Comparison of ENCODE assay signal across 14 mouse cellular contexts in the genomic region with DNA sequence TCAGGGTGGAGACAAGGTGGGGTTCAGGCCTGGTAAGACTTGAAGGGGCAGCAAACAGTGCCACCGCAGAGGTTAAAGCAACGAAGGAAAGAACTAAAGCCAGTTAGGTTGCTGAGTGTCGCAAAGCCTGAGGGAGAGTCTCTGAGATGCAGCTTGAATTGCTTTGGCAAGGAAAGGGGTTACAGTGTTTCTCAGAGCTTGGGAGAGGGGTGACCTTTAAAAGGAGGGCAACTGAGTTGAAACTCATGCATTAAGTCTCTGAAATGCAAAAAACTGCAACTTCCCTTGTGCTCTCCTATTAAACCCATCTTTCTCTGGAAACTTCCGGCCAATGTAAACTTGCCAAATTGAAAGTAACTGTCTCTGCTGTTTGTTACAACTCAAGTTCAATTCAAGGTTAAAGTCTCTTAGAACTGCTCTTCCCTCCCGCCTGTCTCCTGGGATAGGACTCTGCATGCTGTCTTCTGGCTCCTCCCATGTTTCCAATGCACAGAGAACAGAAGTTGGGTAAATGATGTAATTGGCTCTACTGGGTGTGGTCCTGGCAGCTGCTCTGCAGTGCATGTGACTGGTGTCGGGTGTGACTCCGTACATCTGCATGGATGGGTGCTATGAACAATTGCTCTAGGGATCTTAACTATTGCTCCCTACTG.
DNase-seq lines count a peak whose midpoint lies in the region; ATAC-seq and TF ChIP-seq lines count a peak whose summit lies in the region.
"Had no signal": no experiment of that assay in that cellular context is flagged by ENCODE, and none has a peak within 500 bp of the region (broad histone marks: within the 10 kb centered on the region; RNA-seq: fewer than 3 reads in every experiment).

No protein-coding gene starts in this region.

- peak; percentile 81 for TF ChIP-seq EP300 in ES-Bruce4 (IDR thresholded peaks at IDR 0.05; ENCODE audit: insufficient read depth, low read depth, low read length)

- TF ChIP-seq POLR2A in ES-Bruce4 (IDR thresholded peaks at IDR 0.05; ENCODE audit: insufficient read depth, low read length) = no peak

- 44% methylated on average over 7 of the region's 7 CpGs for WGBS in embryonic facial prominence, embryonic 15.5 days
- WGBS in limb, embryonic 15.5 days = 57% methylated on average over 7 of the region's 7 CpGs

- H3K9ac ChIP-seq in ES-Bruce4 (ENCODE audit: low read depth, poor library complexity, severe bottlenecking) = no peak overlapping the region
- no peak overlapping the region for H3K9ac ChIP-seq in embryonic facial prominence, embryonic 15.5 days
- H3K9ac ChIP-seq in limb, embryonic 15.5 days = no peak overlapping the region
- H3K9ac ChIP-seq: forebrain, embryonic 15.5 days; limb, embryonic 12.5 days had no signal

- H3K27ac ChIP-seq in ES-Bruce4 (ENCODE audit: insufficient read depth, low read length) = peak overlapping the region; percentile 54; the same call in 1 of the 2 replicates
- H3K27ac ChIP-seq in embryonic facial prominence, embryonic 15.5 days (replicated peaks) = peak overlapping the region; percentile 67
- H3K27ac ChIP-seq in limb, embryonic 15.5 days = peak overlapping the region; percentile 61; the same call in 1 of the 2 replicates
- H3K27ac ChIP-seq: forebrain, embryonic 15.5 days; limb, embryonic 12.5 days had no signal

- H3K9me3 ChIP-seq in ES-Bruce4 (replicated peaks; ENCODE audit: control insufficient read depth, insufficient read depth, low read length, poor library complexity, severe bottlenecking) = no peaks in the 10 kb centered on the region
- no peaks in the 10 kb centered on the region for H3K9me3 ChIP-seq in embryonic facial prominence, embryonic 15.5 days (replicated peaks)
- H3K9me3 ChIP-seq in limb, embryonic 15.5 days = no peaks in the 10 kb centered on the region
- H3K9me3 ChIP-seq: forebrain, embryonic 15.5 days had no signal

- peak; percentile 88 for ATAC-seq in embryonic facial prominence, embryonic 15.5 days (ENCODE audit: insufficient number of reproducible peaks, low FRiP score, low TSS enrichment, low read depth)
- 0 out of 2 replicates have a peak, but pooled peaks have one; percentile 74 for ATAC-seq in limb, embryonic 15.5 days (ENCODE audit: insufficient number of reproducible peaks, low FRiP score, low TSS enrichment, low read depth)
- ATAC-seq: forebrain, embryonic 15.5 days had no signal

- no peak overlapping the region for H3K4me2 ChIP-seq in embryonic facial prominence, embryonic 15.5 days (replicated peaks)
- H3K4me2 ChIP-seq in limb, embryonic 15.5 days = no peak overlapping the region
- H3K4me2 ChIP-seq: forebrain, embryonic 15.5 days; limb, embryonic 12.5 days had no signal

- no peak for TF ChIP-seq CTCF in ES-Bruce4 (IDR thresholded peaks at IDR 0.05; ENCODE audit: low read depth, low read length)

- DNase-seq in heart, adult 11 months = peak; percentile 95
- DNase-seq in heart, postnatal 25 days (ENCODE audit: low spot score) = no peak
- no peak for DNase-seq in spleen, postnatal 10 days (ENCODE audit: low spot score in 2 of 2)
- no peak for DNase-seq in cerebellum, postnatal 10 days
- no peak for DNase-seq in thymus, postnatal 4 days
- DNase-seq: adrenal gland, adult 8-10 months; kidney, adult 8-10 months; thymus, postnatal 14 days had no signal

- no peaks in the 10 kb centered on the region for H3K27me3 ChIP-seq in ES-Bruce4 (ENCODE audit: control insufficient read depth, insufficient read depth, low read length, poor library complexity, severe bottlenecking)
- no peaks in the 10 kb centered on the region for H3K27me3 ChIP-seq in embryonic facial prominence, embryonic 15.5 days
- no peaks in the 10 kb centered on the region for H3K27me3 ChIP-seq in limb, embryonic 15.5 days
- H3K27me3 ChIP-seq: CH12.LX; forebrain, embryonic 15.5 days; limb, embryonic 12.5 days had no signal

- intact Hi-C loops in heart, postnatal 25 days (cut with DNase I) = no loop called here

- no peaks in the 10 kb centered on the region for H3K36me3 ChIP-seq in ES-Bruce4 (ENCODE audit: control insufficient read depth, insufficient read depth, low read length, poor library complexity, severe bottlenecking)
- H3K36me3 ChIP-seq in embryonic facial prominence, embryonic 15.5 days = no peaks in the 10 kb centered on the region
- H3K36me3 ChIP-seq in limb, embryonic 15.5 days = no peaks in the 10 kb centered on the region
- H3K36me3 ChIP-seq: forebrain, embryonic 15.5 days; limb, embryonic 12.5 days had no signal

- H3K4me1 ChIP-seq in ES-Bruce4 (ENCODE audit: control insufficient read depth, insufficient read depth, low read length) = peaks cover 3% of the 10 kb centered on the region
- H3K4me1 ChIP-seq in embryonic facial prominence, embryonic 15.5 days = peaks cover 16% of the 10 kb centered on the region
- peaks cover 11% of the 10 kb centered on the region for H3K4me1 ChIP-seq in limb, embryonic 15.5 days
- H3K4me1 ChIP-seq: forebrain, embryonic 15.5 days had no signal

- no peak overlapping the region for H3K4me3 ChIP-seq in ES-Bruce4 (ENCODE audit: low read depth, low read length)
- H3K4me3 ChIP-seq in embryonic facial prominence, embryonic 15.5 days (replicated peaks) = no peak overlapping the region
- no peak overlapping the region for H3K4me3 ChIP-seq in limb, embryonic 15.5 days
- H3K4me3 ChIP-seq: forebrain, embryonic 15.5 days; limb, embryonic 12.5 days had no signal
